Mouse (Mus musculus) midbrain, embryonic 10.5 days (tissue): ENCODE data around the gene Tssc4. TPM values are rescaled to one million over a fixed set of nuclear protein-coding genes. Genes with fewer than 3 reads are reported as not detected.

ENCODE experiments used
- DNase-seq: peaks from one replicate; pipeline ENCODE4 v3.0.0-alpha.2; 2017; ENCODE audit warnings: low spot score
- H3K27ac ChIP-seq: fragments of 300-500 bp; sonication (generic); replicated peaks from 2 replicates; pipeline ENCODE4 v1.5.1; 2016; ENCODE audit warnings: mild to moderate bottlenecking
- H3K27me3 ChIP-seq: fragments of 300-500 bp; sonication (generic); 2 replicates; pipeline ENCODE4 v1.6.1; 2016; ENCODE audit warnings: low read depth, mild to moderate bottlenecking; ENCODE audit not compliant: poor library complexity, severe bottlenecking
- H3K36me3 ChIP-seq: fragments of 300-500 bp; sonication (generic); 2 replicates; pipeline ENCODE4 v1.6.1; 2016; ENCODE audit warnings: mild to moderate bottlenecking, moderate library complexity
- H3K4me1 ChIP-seq: fragments of 300-500 bp; sonication (generic); 2 replicates; pipeline ENCODE4 v1.6.1; 2016
- H3K4me3 ChIP-seq: fragments of 300-500 bp; sonication (generic); 2 replicates; pipeline ENCODE4 v1.5.1; 2016; ENCODE audit warnings: mild to moderate bottlenecking, moderate library complexity
- H3K9me3 ChIP-seq: fragments of 300-500 bp; sonication (generic); replicated peaks from 2 replicates; pipeline ENCODE4 v1.6.1; 2016; ENCODE audit warnings: mild to moderate bottlenecking
- WGBS: fragments of 180-500 bp; shearing (Covaris S2); methylation state at CpG from one replicate; pipeline ENCODE4 v1.1.7; 2016; 5-methylcytosine and 5-hydroxymethylcytosine counted together
- polyA plus RNA-seq: library from polyadenylated mRNA; unstranded; fragments of >200 nt; fragmentation: Nextera tagmentation; extraction: Ambion mirVana; gene quantifications from 2 replicates; pipeline ENCODE4 v1.2.1, GENCODE M21; 2016

Tssc4 gene
- polyA plus RNA-seq, 1 experiment from 2014 or later: 136 TPM

DNA sequence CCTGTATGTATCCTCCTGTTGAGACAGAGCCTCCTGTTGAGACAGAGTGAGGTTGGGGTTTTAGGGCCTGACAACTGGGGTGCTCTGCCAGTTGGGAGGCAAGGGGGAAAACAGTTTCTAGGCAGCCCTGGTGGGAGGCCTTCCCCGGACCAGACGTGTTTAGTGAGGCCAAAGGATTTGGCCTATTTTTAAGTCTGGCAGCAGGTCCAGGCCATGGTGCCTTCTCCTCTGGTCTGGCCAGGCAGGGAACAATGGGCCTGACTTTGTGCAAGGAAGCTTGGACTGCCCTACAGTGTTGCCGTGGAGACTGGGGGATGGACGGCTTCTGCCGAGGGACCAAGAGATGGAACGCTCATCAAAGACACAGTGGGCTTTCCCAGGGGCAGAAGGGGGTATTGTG, 4.8 kb upstream of the Tssc4 start:
- H3K27ac ChIP-seq: 0 out of 2 replicates have a peak overlapping the region, but pooled peaks have one; percentile 33
- no peaks in the 10 kb centered on the region for H3K9me3 ChIP-seq
- peaks cover 90% of the 10 kb centered on the region for H3K36me3 ChIP-seq
- H3K4me3 ChIP-seq: no peak overlapping the region
- H3K27me3 ChIP-seq: no peaks in the 10 kb centered on the region
- 49% methylated on average over 6 of the region's 6 CpGs for WGBS
- peaks cover 25% of the 10 kb centered on the region for H3K4me1 ChIP-seq
- no peak for DNase-seq

DNA sequence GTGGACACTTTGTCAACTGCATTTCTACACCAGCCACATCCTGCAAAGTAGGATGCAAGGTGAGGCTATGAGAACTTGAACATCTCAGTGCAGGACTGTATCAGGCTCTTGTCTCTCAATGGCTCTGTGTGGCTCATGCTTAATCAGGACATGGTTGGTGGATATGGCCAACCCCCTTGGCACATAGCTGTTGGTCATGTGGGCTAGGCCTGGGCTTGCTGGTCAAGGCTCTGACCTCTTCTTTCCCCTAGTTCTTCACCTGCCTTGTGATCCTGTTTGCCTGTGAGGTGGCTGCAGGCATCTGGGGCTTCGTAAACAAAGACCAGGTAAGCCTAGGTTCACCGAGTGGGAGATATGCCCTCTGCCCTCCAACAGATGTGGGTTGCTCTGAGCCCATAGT, 3.4 kb upstream of the Tssc4 start:
- WGBS: 94% methylated on average over 2 of the region's 2 CpGs
- no peak overlapping the region for H3K4me3 ChIP-seq
- H3K4me1 ChIP-seq: peaks cover 35% of the 10 kb centered on the region
- no peaks in the 10 kb centered on the region for H3K27me3 ChIP-seq
- no peak for DNase-seq
- H3K9me3 ChIP-seq: no peaks in the 10 kb centered on the region
- peaks cover 79% of the 10 kb centered on the region for H3K36me3 ChIP-seq
- H3K27ac ChIP-seq: no peak overlapping the region

DNA sequence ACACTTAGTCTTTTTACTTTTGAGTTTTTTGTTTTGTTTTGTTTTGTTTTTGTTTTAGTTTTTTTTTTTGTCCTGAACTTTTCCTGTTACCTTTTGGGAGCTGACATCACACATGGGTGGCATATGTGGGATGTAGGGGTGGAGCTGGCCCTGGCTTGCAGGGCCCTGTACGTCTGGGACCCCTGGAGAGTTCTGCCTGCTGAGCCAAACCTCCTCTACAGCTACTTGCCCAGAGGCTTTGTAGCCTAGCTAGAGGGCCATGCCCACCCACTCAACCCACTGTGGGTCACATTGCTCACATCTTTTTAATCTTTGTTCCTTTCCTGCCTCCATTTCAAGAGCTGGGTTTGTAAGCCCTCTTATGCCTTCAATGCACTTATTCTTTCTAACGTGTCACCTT, 1.6 kb upstream of the Tssc4 start:
- Histone ChIP-seq H3K4me3 (no peak overlapping the region), H3K36me3 (peaks cover 71% of the 10 kb centered on the region), H3K9me3 (no peaks in the 10 kb centered on the region), H3K27me3 (no peaks in the 10 kb centered on the region), H3K4me1 (peaks cover 45% of the 10 kb centered on the region), H3K27ac (peak overlapping the region; percentile 92)
- WGBS: 84% methylated on average over 2 of the region's 2 CpGs
- DNase-seq: no peak

DNA sequence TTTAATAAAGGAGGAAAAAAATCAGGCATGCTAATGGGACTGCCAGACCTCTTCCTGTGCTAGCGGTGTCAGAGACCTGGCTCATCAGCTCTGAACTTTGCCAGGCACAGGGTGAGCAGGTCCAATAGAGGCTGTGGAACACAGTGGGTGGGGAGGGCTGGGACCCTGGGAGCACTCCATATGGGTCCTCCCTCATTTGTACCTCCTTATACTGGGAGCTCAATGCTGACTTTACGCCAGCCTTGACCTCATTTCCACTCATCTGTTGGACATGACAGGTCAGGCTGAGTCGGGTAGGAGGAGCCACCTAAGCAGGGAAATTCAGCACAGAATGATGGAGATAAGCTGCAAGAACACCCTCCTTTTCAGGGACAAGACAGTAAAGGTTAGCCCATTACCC, 1.2 kb upstream of the Tssc4 start:
- Histone ChIP-seq H3K4me1 (peaks cover 45% of the 10 kb centered on the region), H3K27me3 (no peaks in the 10 kb centered on the region), H3K9me3 (no peaks in the 10 kb centered on the region), H3K27ac (peak overlapping the region; percentile 92), H3K36me3 (peaks cover 67% of the 10 kb centered on the region), H3K4me3 (peak overlapping the region; percentile 93)
- WGBS: 91% methylated on average over 3 of the region's 3 CpGs
- no peak for DNase-seq

DNA sequence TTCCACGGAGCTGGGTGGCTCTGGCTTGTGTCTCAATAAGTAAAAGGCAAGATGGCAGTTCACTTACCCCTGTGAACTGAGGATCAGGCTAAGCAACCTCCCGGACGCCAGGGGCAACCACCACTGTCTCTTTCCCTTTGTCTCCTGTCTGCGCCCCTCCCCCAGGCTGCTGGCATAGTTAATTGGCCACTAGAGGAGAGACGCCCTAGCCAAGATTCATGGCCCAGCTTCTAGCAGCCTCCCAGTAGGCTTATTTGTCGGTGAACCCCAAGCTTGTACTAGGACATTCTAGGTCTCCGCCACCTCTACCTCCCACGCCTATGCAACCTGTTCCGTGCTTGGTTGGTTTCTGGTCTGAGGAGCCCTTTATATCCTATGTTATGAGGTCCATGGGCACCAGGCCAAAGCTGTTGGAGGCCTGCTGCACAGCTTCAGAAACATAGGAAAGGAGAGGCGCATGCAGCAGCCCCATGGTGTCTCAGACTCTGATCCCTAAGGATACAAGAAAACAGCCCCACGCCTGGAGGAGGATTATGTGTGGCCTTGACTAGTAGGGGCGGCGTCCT, 650 bp upstream of the Tssc4 start:
- Histone ChIP-seq H3K27me3 (no peaks in the 10 kb centered on the region), H3K36me3 (peaks cover 62% of the 10 kb centered on the region), H3K9me3 (no peaks in the 10 kb centered on the region), H3K4me1 (peaks cover 44% of the 10 kb centered on the region), H3K4me3 (peak overlapping the region; percentile 93), H3K27ac (peak overlapping the region; percentile 92)
- 54% methylated on average over 13 of the region's 13 CpGs for WGBS
- DNase-seq: peak; percentile 49

DNA sequence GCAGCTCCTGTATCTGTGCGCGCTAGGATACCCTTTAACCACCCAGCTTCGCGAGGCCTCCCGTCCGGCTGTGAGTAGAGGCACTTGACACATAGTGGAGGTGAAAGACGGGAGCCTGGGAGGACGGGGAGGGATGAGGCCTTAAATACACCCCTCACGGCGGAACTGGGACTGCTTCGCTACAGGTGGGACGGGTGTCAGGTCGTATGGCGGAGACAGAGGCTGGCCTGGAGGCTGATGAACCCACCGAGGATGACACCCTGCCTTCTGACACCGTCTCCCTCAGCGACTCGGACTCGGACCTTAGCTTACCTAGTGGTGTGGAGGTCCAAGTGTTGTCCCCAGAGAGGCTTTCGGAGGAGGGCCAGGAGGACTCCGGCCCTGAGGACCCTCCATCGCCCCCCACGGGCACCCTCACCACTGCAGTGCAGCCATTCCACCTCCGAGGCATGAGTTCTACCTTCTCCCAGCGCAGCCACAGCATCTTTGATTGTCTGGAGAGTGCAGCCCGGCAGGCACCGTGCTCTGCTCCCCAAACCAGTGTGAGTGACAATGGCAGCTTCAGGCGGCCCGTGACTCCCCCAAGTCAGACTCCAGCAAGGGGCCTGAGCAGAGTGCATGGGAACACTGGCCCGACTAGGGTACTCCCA, 827 bp downstream of the Tssc4 start:
- peak; percentile 26 for DNase-seq
- WGBS: 16% methylated on average over 30 of the region's 30 CpGs
- Histone ChIP-seq H3K27me3 (no peaks in the 10 kb centered on the region), H3K27ac (peak overlapping the region; percentile 92), H3K9me3 (no peaks in the 10 kb centered on the region), H3K4me3 (peak overlapping the region; percentile 93), H3K36me3 (peaks cover 47% of the 10 kb centered on the region), H3K4me1 (peaks cover 33% of the 10 kb centered on the region)

DNA sequence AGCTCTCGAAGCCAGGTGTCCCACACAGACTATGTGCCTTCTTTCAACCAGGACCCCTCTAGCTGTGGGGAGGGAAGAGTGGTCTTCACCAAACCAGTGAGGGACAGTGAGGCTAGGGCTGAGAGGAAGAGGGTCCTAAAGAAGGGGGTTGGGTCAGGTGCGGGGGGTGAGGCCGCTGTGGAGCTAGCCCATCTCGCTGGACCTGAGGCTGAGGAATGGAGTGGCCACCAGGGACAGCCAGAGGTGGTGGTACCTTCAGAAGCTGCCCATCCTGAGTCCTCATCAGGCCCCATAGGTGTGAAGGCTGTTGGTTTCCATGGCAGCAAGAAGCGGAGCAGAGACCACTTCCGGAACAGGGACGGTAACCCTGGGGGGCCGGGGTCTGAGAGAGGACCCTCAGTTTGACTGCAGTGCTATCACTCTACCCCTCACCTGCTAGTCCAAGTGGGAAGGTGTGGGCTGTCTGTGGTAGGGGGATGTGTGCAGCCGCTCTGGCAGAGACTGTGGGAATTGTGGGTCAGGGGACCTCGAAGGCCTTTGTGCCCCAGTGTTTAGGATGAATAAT, 1.5 kb downstream of the Tssc4 start:
- H3K4me3 ChIP-seq: peak overlapping the region; percentile 93
- peaks cover 40% of the 10 kb centered on the region for H3K36me3 ChIP-seq
- peak overlapping the region; percentile 92 for H3K27ac ChIP-seq
- 92% methylated on average over 10 of the region's 10 CpGs for WGBS
- H3K4me1 ChIP-seq: peaks cover 33% of the 10 kb centered on the region
- H3K9me3 ChIP-seq: no peaks in the 10 kb centered on the region
- no peak for DNase-seq
- no peaks in the 10 kb centered on the region for H3K27me3 ChIP-seq

DNA sequence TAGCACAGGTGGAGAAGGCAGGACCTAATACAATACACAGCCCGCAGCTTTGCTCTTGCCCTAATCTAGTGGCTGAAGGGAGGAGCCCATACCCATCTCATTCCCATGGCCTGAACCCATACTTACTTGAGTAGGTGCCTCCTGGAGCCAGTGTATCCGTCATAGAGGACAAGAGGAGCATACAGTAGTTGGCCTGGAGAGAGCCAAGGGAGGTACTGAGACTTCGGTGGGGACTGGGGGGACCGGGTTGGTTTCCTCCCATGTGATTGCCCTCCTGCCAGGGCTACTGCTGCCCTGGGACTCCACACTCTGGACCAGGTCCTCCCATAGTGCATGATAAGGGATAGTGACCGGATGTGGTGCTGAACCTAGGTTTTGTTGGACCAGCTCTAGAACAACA, 3.6 kb downstream of the Tssc4 start:
- H3K9me3 ChIP-seq: no peaks in the 10 kb centered on the region
- no peak overlapping the region for H3K27ac ChIP-seq
- 86% methylated on average over 5 of the region's 5 CpGs for WGBS
- peaks cover 31% of the 10 kb centered on the region for H3K4me1 ChIP-seq
- peaks cover 20% of the 10 kb centered on the region for H3K36me3 ChIP-seq
- no peak for DNase-seq
- no peaks in the 10 kb centered on the region for H3K27me3 ChIP-seq
- no peak overlapping the region for H3K4me3 ChIP-seq

DNA sequence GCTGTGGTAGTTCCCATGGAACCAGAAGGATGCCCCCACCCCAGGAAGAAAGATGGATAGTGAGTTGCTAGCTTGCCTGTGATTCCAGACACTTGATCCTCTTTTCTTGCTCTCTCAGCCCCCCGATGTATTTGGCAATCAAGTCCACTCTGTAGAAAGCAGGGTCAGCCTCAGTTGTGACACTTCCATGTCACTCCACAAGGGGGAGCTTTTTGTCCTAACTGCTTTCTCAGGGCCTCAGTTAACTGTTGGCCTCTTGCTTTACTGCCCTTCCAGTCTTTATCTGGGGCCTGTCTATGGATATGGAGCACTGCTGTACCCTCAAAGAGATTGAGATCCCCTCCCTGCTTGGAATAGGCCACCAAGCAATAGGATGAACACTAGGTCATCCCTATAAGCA, 4.0 kb downstream of the Tssc4 start:
- DNase-seq: peak; percentile 48
- Histone ChIP-seq H3K4me1 (peaks cover 26% of the 10 kb centered on the region), H3K9me3 (no peaks in the 10 kb centered on the region), H3K27ac (no peak overlapping the region), H3K27me3 (no peaks in the 10 kb centered on the region), H3K36me3 (peaks cover 15% of the 10 kb centered on the region), H3K4me3 (no peak overlapping the region)
- 90% methylated on average over 1 of the region's 1 CpGs for WGBS

DNA sequence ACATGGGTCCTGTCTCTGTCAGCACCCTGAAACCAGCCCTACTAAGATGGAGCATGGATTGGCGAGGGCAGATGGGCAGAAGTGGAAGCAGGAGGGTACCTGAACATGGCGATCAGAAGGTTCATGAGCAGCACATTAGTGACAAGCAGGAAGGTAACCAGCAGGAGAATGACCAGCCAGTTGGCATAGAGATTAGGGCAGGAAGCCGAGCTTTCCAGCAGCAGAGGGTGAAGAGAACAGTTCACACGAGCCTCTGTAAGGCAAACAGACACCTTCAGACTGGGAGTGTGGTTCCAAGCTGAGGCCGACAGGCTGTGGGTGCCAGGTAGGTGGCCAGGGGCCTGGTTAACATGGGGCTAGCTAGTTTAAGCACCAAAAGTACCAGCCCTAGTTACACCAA, 6.3 kb downstream of the Tssc4 start:
- H3K27me3 ChIP-seq: no peaks in the 10 kb centered on the region
- WGBS: 73% methylated on average over 5 of the region's 5 CpGs
- peaks cover 12% of the 10 kb centered on the region for H3K36me3 ChIP-seq
- peaks cover 13% of the 10 kb centered on the region for H3K4me1 ChIP-seq
- no peak overlapping the region for H3K4me3 ChIP-seq
- H3K27ac ChIP-seq: no peak overlapping the region
- DNase-seq: no peak
- no peaks in the 10 kb centered on the region for H3K9me3 ChIP-seq

DNA sequence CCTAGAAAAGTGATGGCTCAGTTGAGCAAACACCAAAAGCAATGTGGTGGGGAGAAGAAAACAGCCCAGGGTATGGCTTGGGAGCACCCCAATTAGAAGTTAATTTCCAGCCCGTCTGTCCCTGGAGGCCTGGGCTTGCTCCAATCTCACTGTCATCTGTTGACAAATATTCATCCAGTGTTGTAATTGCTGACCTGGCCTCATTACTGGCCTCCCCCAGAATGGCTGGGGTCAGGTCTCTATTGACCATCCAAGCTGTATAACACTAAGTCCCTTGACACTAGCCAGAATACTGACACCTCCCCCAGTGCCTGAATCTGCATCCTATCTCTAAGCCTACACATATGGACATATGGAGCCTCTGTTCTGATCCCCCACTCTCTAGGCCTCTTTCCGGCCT, 8.3 kb downstream of the Tssc4 start:
- peaks cover 6% of the 10 kb centered on the region; the same call in 1 of the 2 replicates for H3K4me1 ChIP-seq
- no peak overlapping the region for H3K27ac ChIP-seq
- H3K36me3 ChIP-seq: no peaks in the 10 kb centered on the region
- WGBS: 90% methylated on average over 2 of the region's 2 CpGs
- H3K27me3 ChIP-seq: no peaks in the 10 kb centered on the region
- no peak for DNase-seq
- H3K9me3 ChIP-seq: no peaks in the 10 kb centered on the region
- H3K4me3 ChIP-seq: no peak overlapping the region

DNA sequence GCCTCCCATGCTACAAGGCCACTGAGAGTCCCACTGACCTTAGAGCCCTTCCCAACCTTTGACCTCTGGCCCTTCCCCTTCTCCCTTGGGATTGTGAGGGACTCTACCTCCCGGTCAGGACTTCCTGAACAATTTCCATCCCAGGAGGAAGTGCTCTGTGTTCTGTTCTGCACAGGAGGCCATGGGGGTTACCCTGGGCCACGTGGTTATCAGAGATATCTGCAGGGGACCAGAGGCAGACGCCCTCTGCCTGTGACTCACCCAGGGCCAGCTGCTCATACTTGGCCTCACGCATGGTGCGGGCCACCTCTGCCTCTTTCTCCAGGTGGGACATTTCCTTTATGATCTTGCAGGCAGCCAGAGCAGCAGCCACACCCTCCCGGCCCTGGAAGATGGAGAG, 13.0 kb downstream of the Tssc4 start:
- 67% methylated on average over 6 of the region's 6 CpGs for WGBS
- peaks cover 9% of the 10 kb centered on the region; the same call in 1 of the 2 replicates for H3K4me1 ChIP-seq
- no peaks in the 10 kb centered on the region for H3K36me3 ChIP-seq
- DNase-seq: no peak
- H3K4me3 ChIP-seq: no peak overlapping the region
- H3K27ac ChIP-seq: 0 out of 2 replicates have a peak overlapping the region, but pooled peaks have one; percentile 2
- H3K27me3 ChIP-seq: no peaks in the 10 kb centered on the region
- no peaks in the 10 kb centered on the region for H3K9me3 ChIP-seq

DNA sequence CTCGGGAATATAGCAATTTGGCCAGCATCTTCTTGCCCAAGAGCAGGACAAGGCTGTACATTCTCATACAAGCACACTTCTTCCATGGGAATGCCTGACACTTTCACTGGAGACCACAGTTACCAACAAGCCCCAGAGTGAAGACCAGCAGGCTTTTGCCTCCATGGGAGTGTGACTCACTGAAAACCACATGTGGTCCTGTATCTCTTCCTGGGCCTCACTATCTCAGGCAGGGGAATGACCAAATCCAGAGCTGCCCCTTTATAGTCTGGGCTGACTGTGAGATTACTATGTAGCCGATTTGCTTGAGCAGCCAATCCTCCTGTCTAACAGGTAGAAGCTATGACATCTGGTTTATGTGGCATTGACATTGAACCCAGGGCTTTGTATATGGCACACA, 14.7 kb downstream of the Tssc4 start:
- Histone ChIP-seq H3K27ac (no peak overlapping the region), H3K4me1 (peaks cover 9% of the 10 kb centered on the region; the same call in 1 of the 2 replicates), H3K27me3 (no peaks in the 10 kb centered on the region), H3K9me3 (no peaks in the 10 kb centered on the region), H3K36me3 (no peaks in the 10 kb centered on the region), H3K4me3 (no peak overlapping the region)
- DNase-seq: no peak
- 84% methylated on average over 2 of the region's 2 CpGs for WGBS
